Mouse (Mus musculus): ENCODE results near the gene Ptprn2.

The Ptprn2 gene

DNA sequence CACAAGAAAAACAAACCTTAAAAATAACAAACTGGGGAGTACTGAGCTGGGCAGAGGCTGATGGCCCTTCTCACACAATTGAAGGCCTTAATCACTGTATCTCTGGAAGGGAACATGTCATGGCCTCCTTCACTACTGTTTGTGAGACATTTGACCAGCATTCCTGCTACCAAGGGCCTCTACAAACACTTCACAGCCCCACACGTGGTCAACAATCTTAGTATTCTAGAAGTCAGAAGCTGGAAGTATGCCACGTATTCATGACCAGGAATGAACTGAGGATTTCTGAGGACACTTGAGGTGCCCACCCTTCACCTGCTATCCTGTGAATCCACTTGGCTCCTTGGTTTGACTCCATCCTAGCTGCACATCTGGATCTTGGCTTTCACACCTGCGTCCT lies 302.8 kb downstream of the Ptprn2 start:
- DNase-seq = peak; percentile 40

DNA sequence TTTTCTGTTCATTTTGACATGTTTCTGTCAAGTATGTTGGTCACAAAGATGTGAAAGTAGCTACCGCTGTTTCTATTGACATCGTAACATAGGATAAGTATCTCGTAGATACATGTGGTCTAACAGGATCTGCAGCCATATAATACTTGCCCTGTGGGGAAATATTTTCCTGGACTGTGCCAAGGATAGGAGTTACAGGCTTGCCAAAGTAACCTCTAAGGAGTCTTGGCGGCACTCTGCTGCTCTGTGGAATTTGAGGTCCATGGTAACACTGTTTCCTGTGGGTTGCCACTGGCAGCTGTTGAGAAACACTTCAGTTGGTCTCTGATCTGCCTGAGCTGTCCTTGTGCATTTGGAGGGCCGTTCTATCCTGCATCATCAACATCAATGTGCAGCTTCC lies 317.8 kb downstream of the Ptprn2 start:
- peak; percentile 46 for DNase-seq

DNA sequence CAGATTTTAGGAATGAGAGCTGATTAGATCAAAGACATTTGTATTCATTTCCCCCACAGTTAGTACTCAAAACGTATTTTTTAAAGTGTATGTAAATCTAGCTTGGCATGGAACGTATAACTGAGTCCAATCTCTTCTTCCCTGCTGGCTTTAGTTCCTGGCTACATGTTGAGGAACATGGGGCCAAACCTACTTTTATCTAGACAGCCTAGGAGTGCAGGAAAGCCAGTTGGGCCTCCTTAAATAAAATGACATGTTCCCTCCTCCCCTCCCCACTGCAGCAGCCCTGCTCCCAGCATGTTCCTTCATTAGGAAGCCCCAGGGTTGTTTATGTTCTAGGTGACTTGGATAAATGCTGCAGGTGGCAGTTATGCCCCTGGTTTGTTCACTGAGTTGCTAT lies 319.2 kb downstream of the Ptprn2 start:
- peak; percentile 37 for DNase-seq

DNA sequence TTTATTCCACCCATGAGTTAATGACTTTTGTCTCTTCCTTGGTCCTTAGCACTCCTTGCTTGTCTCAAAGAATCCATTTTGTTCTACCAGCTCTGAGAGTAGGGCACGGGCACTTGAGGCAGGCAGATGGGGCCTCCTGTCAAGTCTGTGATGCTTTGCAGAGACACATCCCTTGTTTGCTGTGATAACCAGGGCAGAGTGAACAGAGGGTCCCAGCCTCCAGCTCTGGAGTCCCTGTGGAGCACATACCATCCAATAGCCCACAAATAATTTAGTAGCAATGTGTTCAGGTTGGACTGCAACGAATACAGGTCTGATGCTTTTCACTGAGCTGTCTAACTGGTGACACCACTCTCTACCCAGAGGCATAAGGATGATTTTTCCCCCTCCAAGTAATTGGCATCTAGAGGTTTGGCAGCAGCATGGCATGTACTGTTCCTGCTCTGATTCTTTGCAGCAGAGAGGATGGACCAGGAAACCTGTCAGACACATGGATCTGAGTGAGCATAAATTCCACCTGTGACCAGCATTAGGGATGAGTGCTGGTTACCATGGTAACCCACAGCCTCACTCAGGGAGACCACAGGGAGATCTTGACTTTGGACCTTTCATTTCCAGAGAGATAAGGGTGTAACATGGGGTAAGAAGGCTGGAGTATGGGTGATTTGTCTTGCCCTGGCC lies 319.7 kb downstream of the Ptprn2 start:
- peak; percentile 54 for DNase-seq

DNA sequence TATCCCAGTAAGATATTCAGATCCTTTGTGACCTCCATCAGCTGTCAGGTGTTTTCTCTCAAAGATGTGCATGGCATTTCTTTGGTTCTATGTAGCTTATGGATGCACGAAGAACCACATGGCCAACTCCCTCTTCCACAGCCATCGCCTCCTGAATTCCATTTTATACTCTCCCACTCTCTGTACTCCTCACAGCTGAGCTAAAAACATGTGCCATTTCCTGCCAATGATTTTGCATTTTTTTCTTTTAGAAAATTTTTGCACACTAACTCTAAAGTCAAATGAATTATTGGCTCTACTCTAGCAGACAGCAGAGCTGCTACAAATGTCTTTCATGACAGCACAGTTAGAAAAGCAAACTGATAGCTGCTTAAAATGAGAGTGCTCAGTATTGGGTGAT lies 320.6 kb downstream of the Ptprn2 start:
- DNase-seq = no peak

DNA sequence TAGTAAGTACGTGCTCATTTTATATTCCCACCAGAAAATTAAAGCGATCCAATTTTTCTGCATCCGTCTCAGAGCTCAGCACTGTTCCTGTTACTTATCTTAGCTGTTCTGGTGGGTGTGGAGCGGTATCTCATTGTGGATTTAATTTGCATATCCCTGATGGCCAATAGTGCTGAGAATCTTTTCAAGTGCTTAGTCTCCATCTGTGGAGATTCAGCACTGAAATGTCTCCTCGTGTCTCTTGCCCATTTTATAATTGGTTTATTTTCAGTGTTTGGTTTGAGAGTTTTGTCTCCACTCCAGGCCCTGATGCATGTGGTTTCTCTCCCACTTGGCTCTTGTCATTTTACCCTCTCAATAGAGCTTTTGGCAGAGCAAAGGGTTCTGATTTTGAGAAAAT lies 327.5 kb downstream of the Ptprn2 start:
- peak; percentile 5 for DNase-seq

DNA sequence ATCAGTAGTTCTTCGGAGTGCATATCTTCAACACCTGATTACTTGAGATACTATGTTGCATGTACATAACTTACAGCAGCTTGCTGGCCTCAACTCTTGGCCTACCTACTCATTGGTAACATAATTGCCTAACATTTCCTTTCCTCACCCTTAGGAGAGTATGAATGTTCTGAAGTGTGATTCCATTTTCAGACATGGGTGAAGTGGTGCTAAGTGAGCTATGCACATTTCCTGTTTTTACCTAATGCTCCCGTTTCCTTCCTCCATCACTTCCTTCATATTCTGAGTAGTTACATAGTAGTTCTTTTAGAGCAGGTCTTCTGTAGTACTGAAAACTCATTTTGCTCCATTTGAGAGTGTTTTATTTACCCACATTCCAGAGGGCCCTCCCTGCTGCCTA lies 334.3 kb downstream of the Ptprn2 start:
- DNase-seq = peak; percentile 23

DNA sequence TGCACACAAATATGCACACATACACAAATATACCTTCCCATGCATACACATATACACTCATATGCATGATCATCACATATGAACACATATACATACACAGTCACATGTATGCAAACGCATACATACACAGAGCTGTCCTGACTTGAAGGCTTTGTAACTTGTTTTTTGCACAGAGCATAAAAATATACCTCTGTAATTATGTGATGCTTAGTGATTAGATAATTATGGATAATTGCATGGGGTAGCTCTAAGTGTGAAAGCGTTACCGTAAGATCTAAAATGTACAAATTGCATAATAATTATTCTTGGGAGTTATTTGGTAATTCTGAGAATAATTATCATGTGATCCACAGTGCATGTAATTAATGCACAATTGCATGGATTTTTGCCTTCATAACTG lies 337.8 kb downstream of the Ptprn2 start:
- DNase-seq = no peak

DNA sequence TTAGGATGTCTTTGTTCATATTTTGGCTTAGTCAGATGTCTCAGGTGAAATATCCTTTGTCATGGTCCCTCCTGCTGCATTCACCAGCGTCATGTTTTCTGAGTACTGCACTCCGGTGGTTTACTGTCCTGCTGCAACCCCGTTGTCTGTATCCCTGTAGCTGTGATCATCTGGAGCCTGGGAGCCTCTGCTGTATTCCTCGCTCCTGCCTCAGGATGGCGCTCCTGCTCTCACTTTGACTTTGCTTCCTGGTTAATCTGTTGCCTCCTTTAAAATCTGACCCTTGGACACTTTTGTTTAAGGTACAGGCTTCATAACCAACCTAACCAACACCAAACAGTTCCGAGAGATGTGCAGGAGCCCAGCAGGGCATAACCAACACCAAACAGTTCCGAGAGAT lies 342.2 kb downstream of the Ptprn2 start:
- peak; percentile 39 for DNase-seq

DNA sequence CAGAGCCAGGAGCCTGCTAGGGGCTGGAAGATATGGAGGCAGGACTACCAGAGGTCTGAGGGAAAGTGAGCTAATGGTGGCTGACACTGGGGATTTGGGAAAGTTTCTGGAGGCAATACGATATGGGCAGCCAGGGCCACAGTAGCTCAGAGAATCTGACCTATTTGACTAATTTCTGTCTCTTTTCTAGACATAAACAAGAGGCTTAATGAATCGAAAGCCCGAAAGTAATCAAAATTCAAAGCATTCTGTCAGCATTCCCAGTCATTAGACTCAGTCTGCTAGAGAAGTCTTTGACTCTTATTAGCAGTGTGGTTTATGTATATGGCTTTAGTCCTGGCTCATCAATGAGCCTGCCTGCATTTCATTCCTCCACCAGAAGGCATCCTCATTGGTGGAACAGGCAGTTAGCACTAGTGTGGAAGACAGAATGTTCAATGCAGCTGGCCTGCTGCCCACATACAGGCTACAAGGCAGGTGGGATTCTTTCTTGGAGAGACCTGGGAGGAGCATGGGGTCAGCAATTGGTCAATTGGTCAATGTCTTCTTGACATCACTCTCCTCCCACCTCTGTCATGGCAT lies 353.2 kb downstream of the Ptprn2 start:
- DNase-seq = peak; percentile 83

DNA sequence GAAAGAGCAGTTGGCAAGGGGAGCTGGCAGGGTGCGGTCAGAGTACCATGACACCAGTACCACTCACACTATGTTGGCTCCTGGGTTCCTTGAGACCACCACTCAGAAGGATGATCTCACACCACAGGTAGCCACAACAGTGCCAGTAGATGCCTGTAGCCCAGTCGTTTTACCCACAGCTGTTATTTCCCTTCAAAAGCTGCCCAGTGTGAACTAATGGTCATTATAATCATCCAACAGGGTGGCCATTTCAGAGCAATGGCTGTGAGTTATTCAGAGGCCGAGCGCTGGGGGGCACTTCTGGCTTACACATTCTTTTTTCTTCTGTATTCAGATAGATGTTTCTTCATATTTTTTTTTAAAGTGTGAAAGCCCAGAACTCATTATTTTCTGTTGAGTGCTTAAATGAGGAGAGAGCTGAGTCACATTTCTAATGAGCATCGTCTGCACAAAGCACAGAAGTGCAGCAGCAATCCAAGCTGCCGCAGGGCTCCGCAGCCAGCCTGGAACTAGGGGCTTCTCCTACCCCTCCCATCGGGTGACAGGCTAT lies 357.3 kb downstream of the Ptprn2 start:
- peak; percentile 68 for DNase-seq

DNA sequence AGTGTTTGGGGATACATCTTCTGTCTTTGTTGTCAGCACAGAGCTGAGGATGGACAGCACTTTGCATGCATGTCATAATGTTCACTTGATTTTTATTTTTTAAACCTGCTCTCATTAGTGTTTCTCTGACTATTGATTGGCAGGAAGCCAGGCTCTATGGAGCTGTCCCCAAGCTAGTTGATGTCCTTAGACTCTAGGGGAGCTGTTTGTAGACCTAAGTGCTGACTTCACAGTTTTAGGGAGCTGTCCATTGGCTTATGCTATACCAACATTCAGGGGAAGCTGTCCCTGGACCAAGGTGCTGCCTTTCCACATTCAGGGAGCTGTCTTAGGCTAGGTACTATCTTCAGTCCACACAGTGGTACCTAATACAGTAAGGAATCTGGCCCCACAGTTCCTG lies 360.7 kb downstream of the Ptprn2 start:
- DNase-seq = no peak

DNA sequence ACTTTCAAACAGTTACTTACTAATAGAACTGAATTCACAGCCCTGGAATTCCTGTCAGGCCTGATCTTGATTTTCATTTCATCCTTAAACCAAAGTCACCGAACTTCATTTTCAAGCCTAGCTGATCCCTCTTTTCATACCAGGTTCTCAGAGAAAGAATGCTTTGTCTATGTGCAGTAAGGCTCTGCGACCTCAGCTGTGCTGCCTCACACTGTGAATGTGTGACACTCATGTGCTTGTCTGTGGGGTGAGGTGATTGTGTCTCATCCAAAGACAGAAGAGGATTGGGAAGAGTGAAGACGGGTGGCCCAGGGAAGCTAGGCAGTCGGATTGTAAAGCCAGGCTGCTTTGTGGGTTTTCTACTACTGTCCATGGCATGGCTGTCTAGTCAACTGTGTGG lies 361.5 kb downstream of the Ptprn2 start:
- no peak for DNase-seq

DNA sequence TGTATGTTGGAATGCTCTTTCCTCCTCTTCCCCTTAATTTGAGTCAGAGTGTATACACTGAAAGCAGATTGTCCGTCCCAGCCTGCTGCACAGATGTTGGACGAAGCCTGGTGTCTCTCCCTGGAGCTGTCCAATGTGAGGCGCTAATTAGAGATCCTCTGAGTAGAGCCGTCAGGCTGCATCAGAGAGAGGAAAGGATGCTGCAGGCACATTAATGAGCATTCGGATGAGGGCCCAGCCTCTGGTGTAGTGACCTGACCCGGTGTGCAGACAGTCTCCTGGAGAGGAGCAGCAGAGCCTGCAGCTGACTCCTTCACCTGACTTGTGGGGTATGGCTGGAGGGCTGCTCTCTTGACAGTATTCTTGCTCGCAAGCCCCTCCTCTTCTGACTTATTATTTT lies 370.8 kb downstream of the Ptprn2 start:
- peak; percentile 56 for DNase-seq

DNA sequence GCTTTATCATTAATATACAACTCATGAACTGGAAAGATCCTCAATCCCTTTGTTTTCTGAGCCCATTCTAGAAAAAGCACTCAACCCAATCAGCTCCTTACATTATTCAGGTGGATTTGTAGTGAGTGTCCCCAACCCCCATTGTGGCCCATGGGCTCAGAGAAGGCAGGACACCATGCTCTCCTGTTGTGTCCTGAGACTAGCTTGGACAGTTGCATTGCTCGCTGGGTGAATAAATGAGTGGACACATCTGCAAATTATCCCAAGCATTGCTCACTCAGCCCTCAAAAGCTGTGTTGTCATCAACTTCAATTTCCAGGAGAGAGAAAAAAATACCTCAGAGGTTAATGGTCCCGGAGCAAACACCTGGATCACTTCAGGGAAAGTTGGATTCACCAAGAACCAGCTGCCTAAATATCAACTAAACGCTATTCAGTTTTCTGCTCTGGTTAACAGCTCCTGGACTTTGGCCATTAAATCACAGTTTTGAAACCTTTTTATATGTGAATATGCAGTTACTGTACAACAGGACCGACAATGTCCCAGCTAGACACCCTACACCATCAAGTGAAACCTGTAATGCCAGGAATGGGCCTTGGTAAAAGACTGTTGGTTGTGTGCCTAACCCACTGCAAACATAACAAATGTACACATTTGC lies 376.0 kb downstream of the Ptprn2 start:
- peak; percentile 13 for DNase-seq

DNA sequence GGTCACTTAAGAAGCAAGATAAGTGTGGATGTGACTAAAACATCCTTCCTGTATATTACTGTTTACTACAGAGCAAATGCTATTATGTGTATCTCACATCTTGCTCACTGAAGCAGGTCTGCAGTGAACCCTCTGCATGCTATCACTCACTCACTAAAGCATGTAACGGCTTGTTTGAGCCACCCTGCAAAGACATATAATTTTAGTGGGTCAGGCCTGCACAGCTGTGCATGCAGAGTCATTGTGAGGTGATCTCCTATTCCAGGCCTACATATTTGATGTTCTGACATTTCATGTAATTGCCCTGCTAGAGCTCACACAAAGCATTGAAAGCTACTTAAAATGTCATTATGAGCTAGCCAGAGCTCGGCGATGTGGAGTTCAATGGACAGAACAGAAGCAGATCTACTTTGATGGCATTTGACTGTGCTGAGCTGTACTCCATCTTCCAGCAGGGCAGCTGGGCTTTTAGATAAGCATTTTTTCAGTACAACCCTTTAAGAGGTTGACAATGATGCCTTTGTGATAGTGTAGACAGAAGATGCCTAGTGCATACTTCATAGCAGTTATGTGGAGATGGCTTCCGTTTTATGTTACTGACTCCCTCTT lies 377.9 kb downstream of the Ptprn2 start:
- peak; percentile 59 for DNase-seq

DNA sequence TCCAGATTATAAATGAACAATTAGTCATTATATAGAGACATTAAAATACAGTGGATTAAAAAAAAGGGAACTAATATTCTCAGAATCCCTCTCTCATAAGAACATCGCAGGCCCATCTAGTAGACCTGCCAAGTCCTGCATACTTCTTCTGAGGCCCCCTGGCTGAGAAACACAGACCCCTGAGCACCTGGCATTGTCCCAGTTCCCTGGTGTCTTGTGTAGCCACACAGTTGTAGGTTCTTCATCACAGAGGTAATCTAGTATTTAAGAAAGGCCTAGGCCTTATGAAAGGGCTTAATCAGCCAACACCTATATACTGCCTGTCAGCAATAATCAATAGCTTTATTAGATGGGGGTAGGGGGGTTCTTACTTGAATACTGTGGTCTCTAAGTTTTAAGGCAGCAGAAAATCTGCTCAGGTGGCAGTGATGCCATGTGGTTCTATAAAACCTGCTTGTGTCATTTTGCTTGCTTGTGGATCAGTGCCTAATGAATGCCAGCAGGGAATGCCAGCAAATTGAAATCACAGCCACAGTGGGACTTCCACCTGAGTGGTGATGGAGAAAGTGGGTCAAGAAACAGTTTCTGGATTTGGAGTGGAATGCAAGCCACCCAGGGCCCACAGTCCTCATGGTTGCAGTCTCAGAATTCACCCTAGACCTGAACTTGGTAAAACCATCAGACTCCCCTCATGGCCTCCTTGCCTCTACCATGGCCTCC lies 388.5 kb downstream of the Ptprn2 start:
- DNase-seq = peak; percentile 56

DNA sequence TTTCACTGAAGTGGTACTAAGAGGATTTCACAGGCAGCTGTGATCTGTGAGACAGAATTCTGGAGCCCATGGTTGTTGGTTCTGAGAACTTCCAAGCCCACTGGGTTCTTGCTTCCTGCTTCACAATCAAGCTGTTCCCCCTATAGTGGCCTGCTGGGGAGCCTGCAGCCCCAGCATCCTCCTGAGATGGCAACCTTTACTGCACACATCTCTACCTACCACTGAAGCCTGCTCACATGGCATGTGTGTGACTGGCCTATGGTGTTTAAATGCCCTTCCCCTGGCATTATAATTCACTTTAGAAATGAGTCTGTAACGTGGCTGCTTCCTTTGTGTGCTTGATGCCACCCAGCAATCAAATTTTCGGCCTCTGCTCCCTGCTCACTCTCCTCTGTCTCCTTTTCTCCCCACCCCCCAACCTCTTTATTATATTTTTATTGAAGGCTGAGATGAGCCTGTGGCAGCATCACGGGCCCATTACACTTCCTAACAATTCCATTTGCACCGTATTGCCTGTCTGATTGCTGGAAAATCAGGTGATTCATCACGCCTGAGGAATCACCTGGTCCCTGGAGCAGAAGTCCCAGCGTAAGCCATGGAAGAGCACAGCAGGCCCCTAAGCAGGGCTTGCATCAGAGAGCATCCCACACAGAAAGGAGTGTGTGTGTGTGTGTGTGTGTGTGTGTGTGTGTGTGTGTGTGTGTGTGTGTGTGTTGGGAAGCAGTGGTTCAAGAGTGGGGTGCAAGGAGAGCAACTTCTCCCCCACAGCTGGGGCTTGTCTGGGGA lies 402.2 kb downstream of the Ptprn2 start:
- peak; percentile 48 for DNase-seq

DNA sequence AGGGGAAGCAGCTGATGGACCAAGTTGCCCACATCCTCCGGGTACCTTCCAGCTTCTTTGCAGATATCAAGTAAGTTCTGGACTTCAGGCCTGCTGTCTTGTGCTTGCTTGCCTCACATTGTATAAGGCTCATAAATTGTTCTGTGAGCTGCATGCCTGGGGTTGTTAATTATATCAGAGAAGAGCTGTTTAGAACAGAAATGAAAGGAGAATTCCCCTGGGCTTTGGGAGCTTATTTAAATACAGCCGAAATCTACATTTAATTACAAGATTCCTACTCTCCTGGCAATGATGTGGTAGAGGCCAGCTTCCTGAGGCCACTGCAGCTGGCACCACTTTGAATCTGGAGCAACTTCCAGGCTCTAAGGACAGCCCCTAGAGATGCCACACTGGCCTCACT lies 403.3 kb downstream of the Ptprn2 start:
- DNase-seq = peak; percentile 49

DNA sequence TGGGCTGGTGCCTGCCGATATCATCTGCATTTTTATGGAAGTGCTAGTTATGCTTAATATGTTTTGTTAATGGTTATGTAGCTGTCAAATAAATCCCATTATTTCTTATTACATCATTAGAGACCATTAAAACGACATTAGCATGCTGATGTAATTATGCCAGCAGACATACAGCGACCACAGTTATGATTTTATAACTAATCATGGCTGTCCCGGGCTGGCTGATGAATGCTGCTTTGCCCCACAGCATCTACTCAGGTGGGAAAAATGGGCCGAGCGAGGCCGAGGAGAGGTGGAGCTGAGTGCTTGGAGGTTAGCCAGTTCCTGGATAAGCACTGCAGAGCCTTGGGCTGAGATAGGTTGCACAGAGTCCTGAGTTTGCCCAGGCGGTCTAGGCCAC lies 407.1 kb downstream of the Ptprn2 start:
- DNase-seq = peak; percentile 42

DNA sequence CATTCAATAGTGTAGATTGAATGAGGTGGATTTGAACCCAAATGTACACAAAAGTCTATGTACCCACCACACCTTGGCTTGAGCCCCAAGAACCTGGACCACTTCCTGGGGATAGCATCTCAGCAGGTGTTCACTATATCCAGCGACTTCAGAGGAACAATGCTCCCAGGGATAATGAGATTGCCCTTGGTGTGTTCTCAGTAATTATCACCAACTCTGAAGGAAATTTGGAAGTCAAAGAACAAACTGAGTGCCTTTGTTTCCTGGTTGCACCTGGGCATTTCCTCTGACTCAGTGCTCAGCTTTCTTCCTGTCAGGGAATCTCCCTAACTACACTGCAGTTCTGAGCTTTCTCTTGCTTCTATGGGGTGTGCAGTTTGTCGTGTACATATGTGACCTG lies 411.1 kb downstream of the Ptprn2 start:
- DNase-seq = no peak

DNA sequence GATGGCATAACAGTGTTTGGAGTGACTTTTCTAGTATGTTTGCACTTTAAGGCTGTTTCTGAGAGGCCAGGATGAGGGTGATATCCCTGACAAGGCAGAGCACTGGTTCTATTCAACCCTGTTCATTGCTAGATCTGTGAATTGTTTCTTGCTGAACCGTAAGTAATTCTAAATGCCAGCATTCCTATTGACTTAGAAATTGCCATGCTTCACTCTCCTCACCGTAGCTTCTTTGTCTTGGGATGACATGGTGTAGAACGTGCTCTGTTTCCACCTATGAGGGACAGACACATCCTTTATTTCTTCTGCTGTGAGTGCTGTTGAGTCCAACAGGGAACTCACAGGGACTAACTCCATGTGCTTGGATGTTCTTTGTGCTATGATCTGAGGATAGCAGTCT lies 416.3 kb downstream of the Ptprn2 start:
- DNase-seq = no peak
